Mouse (Mus musculus) left cerebral cortex, adult 2 months (tissue): ENCODE results near the gene Itih4. TPM values are rescaled to one million over a fixed set of nuclear protein-coding genes. Genes with fewer than 3 reads are reported as not detected.

Experiments
- DNase-seq, 2 experiments: peaks; one replicate each; pipeline ENCODE4 v3.0.0; 2021 to 2022; ENCODE audit warnings: low spot score in 2 of 2, mixed read lengths in 1 of 2; ENCODE audit errors: extremely low spot score in 1 of 2
- H3K27ac ChIP-seq: fragments of 200-600 bp; 2 replicates; pipeline ENCODE4 v1.8.1; 2022
- H3K4me3 ChIP-seq: fragments of 200-600 bp; 2 replicates; pipeline ENCODE4 v1.8.1; 2022
- CTCF ChIP-seq: fragments of 200-600 bp; IDR thresholded peaks from 2 replicates; pipeline ENCODE4 v1.8.1; 2022; ENCODE audit warnings: antibody characterized with exemption, mild to moderate bottlenecking, moderate library complexity
- intact Hi-C: fragments of 180-260 bp; cut with DNase I; formaldehyde crosslinking; loops from one replicate; pipeline ENCODE4 v1.15.1; 2025
- total RNA-seq, 2 experiments: library from RNA; stranded (reverse); gene quantifications; 2 replicates each; pipeline ENCODE4 v1.2.3; 2021

Gene Itih4
- total RNA-seq, 2 experiments from 2014 or later: 0.12 TPM; not detected in 1

- intact Hi-C loops: loop anchor here (5.0 to 10.0 kb wide), 3 partner anchors 42 to 274 kb away; partner anchors contain the start of genes Sfmbt1 and Tmem110
- no peak for DNase-seq
- TF ChIP-seq CTCF: no peak
Measured at GRCm38 (mm10) chr14:30868826-30869225, 17.4 kb upstream of the Itih4 start.

GRCm38 (mm10) chr14:30869391-30869801 lies 16.9 kb upstream of the Itih4 start:
- Histone ChIP-seq H3K27ac (peak overlapping the region; percentile 88), H3K4me3 (no peak overlapping the region)
- DNase-seq: no peak
- intact Hi-C loops: loop anchor here (5.0 to 10.0 kb wide), 3 partner anchors 42 to 275 kb away; partner anchors contain the start of genes Sfmbt1 and Tmem110
- no peak for TF ChIP-seq CTCF

More at GRCm38 (mm10) chr14:30868826-30869225, 17.4 kb upstream of the Itih4 start:
- no peak overlapping the region for H3K4me3 ChIP-seq
- H3K27ac ChIP-seq: no peak overlapping the region; the same call in 1 of the 2 replicates

- DNase-seq: no peak
- no peak overlapping the region for H3K4me3 ChIP-seq
- intact Hi-C loops: no loop called here
- H3K27ac ChIP-seq: peak overlapping the region; percentile 88
- no peak for TF ChIP-seq CTCF
Measured at GRCm38 (mm10) chr14:30870206-30871147, 15.8 kb upstream of the Itih4 start.

- no peak overlapping the region for H3K27ac ChIP-seq
- intact Hi-C loops: no loop called here
- no peak for TF ChIP-seq CTCF
- no peak overlapping the region for H3K4me3 ChIP-seq
- DNase-seq: no peak
Measured at GRCm38 (mm10) chr14:30874095-30874700, 12.1 kb upstream of the Itih4 start.

- no peak for DNase-seq
- no peak overlapping the region for H3K27ac ChIP-seq
- TF ChIP-seq CTCF: no peak
- intact Hi-C loops: no loop called here
- no peak overlapping the region for H3K4me3 ChIP-seq
Measured at GRCm38 (mm10) chr14:30875130-30875865, 11.0 kb upstream of the Itih4 start.

GRCm38 (mm10) chr14:30875955-30876354 lies 10.3 kb upstream of the Itih4 start:
- intact Hi-C loops: no loop called here
- TF ChIP-seq CTCF: no peak
- H3K27ac ChIP-seq: no peak overlapping the region
- DNase-seq: no peak
- no peak overlapping the region for H3K4me3 ChIP-seq

- H3K4me3 ChIP-seq: no peak overlapping the region
- intact Hi-C loops: no loop called here
- no peak overlapping the region for H3K27ac ChIP-seq
- no peak for DNase-seq
- TF ChIP-seq CTCF: no peak
Measured at GRCm38 (mm10) chr14:30876451-30876850, 9.8 kb upstream of the Itih4 start.

GRCm38 (mm10) chr14:30877827-30878226 lies 8.4 kb upstream of the Itih4 start:
- DNase-seq: no peak
- Histone ChIP-seq H3K27ac (no peak overlapping the region), H3K4me3 (no peak overlapping the region)
- TF ChIP-seq CTCF: no peak
- intact Hi-C loops: no loop called here

GRCm38 (mm10) chr14:30878958-30879571 lies 7.2 kb upstream of the Itih4 start, which contains the start of gene Mustn1:
Gene Mustn1, plus strand, starts transcription at chr14:30879200.
- H3K27ac ChIP-seq: peak within 1 kb of the TSS; percentile 40; the same call in 1 of the 2 replicates
- no peak for DNase-seq
- TF ChIP-seq CTCF: no peak
- intact Hi-C loops: no loop called here
- no peak within 1 kb of the TSS for H3K4me3 ChIP-seq

GRCm38 (mm10) chr14:30879794-30880193 lies 6.5 kb upstream of the Itih4 start:
- Histone ChIP-seq H3K27ac (peak overlapping the region; percentile 40; the same call in 1 of the 2 replicates), H3K4me3 (no peak overlapping the region)
- intact Hi-C loops: no loop called here
- TF ChIP-seq CTCF: no peak
- DNase-seq: no peak

GRCm38 (mm10) chr14:30880251-30880650 lies 6.0 kb upstream of the Itih4 start:
- intact Hi-C loops: no loop called here
- Histone ChIP-seq H3K4me3 (no peak overlapping the region), H3K27ac (no peak overlapping the region)
- no peak for TF ChIP-seq CTCF
- DNase-seq: no peak
